Mouse (Mus musculus): ENCODE results near the gene Osbpl8. TPM values are rescaled to one million over a fixed set of nuclear protein-coding genes. Genes with fewer than 3 reads are reported as not detected.

Osbpl8 gene
- total and polyA plus RNA-seq, 2 experiments from 2014 or later: 15.8 to 36.3 TPM

- no peaks in the 10 kb centered on the region for H3K4me1 ChIP-seq (ENCODE audit: insufficient read depth, low read length)
- H3K27ac ChIP-seq: no peak overlapping the region
- H3K4me3 ChIP-seq (ENCODE audit: low read length): no peak overlapping the region
- no peaks in the 10 kb centered on the region for H3K27me3 ChIP-seq (ENCODE audit: insufficient read depth, low read length)
- no peaks in the 10 kb centered on the region for H3K36me3 ChIP-seq (ENCODE audit: insufficient read depth, low read length)
- DNase-seq (ENCODE audit: low spot score): no peak
- H3K9me3 ChIP-seq (ENCODE audit: low read length): no peaks in the 10 kb centered on the region
- WGBS: 81% methylated on average over 6 of the region's 6 CpGs
- no peak overlapping the region for H3K4me2 ChIP-seq (ENCODE audit: low read depth, low read length)
- no peak for TF ChIP-seq CTCF (IDR thresholded peaks at IDR 0.05; ENCODE audit: low read depth)
- H3K9ac ChIP-seq (replicated peaks; ENCODE audit: low read length): no peak overlapping the region
- no peak for ATAC-seq
Observed at GRCm38 (mm10) chr10:111233476-111234130, 69.1 kb downstream of the Osbpl8 start.

DNA sequence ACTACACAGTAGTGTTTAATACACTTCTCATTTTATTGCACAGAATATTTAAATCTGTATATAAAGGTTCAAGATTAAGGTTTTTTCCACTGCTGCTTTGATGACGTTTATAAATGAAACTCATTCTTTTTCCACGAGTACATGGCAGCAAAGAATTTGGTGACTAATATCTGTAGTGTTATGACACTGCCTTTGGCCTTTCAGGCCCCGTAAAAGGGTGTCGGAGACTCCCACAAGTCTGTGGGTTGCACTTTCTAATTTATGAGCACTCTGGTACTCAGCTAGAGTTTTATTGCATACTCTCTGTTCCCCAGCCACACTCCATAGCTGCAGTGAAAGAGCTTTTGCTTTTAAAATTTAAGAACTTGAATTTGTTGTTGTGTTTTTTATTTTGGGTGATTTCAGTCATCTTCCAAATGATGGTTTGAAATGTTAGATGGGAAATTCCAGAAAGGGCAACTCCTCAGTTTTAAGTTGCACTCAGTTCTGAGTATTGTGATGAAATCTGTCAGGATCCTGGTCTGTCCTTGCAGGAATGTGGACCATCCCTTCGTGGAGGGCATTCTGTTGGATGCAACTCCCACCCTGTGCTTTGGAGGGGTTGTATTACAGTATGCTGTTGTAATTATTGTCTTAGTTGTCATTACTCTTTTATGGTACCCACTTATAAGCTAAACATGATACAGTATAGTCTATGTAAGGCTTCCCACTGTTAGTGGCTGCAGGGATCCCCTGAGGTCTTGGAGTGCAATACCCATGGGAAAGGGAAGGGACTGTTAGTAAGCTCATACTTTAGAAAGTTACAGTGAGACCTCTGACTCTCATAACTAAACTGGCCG lies 70.1 kb downstream of the Osbpl8 start:
- Histone ChIP-seq H3K36me3 (ENCODE audit: insufficient read depth, low read length) (no peaks in the 10 kb centered on the region), H3K4me3 (ENCODE audit: low read length) (no peak overlapping the region), H3K27me3 (ENCODE audit: insufficient read depth, low read length) (no peaks in the 10 kb centered on the region), H3K9me3 (ENCODE audit: low read length) (no peaks in the 10 kb centered on the region), H3K27ac (no peak overlapping the region), H3K4me1 (ENCODE audit: insufficient read depth, low read length) (no peaks in the 10 kb centered on the region), H3K4me2 (ENCODE audit: low read depth, low read length) (no peak overlapping the region), H3K9ac (replicated peaks; ENCODE audit: low read length) (no peak overlapping the region)
- 85% methylated on average over 6 of the region's 6 CpGs for WGBS
- no peak for ATAC-seq
- no peak for TF ChIP-seq CTCF (IDR thresholded peaks at IDR 0.05; ENCODE audit: low read depth)
- DNase-seq (ENCODE audit: low spot score): no peak

DNA sequence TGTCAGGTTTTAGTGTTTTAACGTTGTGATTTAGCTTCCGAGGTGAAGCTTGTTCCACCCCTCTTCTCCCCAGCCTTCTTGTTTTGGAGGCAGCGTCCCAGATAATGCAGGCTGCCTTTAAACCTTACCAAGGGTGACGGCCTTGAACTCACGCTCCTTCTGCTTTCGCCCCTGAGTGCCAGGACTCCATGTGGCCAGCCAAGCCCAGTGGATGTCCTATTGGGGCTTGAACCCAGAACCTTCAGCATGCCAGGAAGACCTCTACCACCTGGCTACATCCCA lies 70.7 kb downstream of the Osbpl8 start:
- ATAC-seq (no peak), DNase-seq (ENCODE audit: low spot score) (no peak)
- Histone ChIP-seq H3K36me3 (ENCODE audit: insufficient read depth, low read length) (no peaks in the 10 kb centered on the region), H3K4me3 (ENCODE audit: low read length) (no peak overlapping the region), H3K9me3 (ENCODE audit: low read length) (no peaks in the 10 kb centered on the region), H3K9ac (replicated peaks; ENCODE audit: low read length) (no peak overlapping the region), H3K4me2 (ENCODE audit: low read depth, low read length) (no peak overlapping the region), H3K27ac (no peak overlapping the region), H3K4me1 (ENCODE audit: insufficient read depth, low read length) (no peaks in the 10 kb centered on the region), H3K27me3 (ENCODE audit: insufficient read depth, low read length) (no peaks in the 10 kb centered on the region)
- 98% methylated on average over 6 of the region's 6 CpGs for WGBS
- no peak for TF ChIP-seq CTCF (IDR thresholded peaks at IDR 0.05; ENCODE audit: low read depth)

- Histone ChIP-seq H3K4me2 (ENCODE audit: low read depth, low read length) (no peak overlapping the region), H3K4me3 (ENCODE audit: low read length) (no peak overlapping the region), H3K4me1 (ENCODE audit: insufficient read depth, low read length) (no peaks in the 10 kb centered on the region), H3K36me3 (ENCODE audit: insufficient read depth, low read length) (no peaks in the 10 kb centered on the region), H3K9me3 (ENCODE audit: low read length) (no peaks in the 10 kb centered on the region), H3K9ac (replicated peaks; ENCODE audit: low read length) (no peak overlapping the region), H3K27me3 (ENCODE audit: insufficient read depth, low read length) (no peaks in the 10 kb centered on the region), H3K27ac (no peak overlapping the region)
- WGBS: 91% methylated on average over 5 of the region's 5 CpGs
- ATAC-seq: no peak
- DNase-seq (ENCODE audit: low spot score): no peak
- no peak for TF ChIP-seq CTCF (IDR thresholded peaks at IDR 0.05; ENCODE audit: low read depth)
Observed at GRCm38 (mm10) chr10:111237434-111237833, 72.9 kb downstream of the Osbpl8 start.

- WGBS: 81% methylated on average over 7 of the region's 7 CpGs
- Histone ChIP-seq H3K36me3 (ENCODE audit: insufficient read depth, low read length) (no peaks in the 10 kb centered on the region), H3K4me2 (ENCODE audit: low read depth, low read length) (no peak overlapping the region), H3K4me1 (ENCODE audit: insufficient read depth, low read length) (peaks cover 1% of the 10 kb centered on the region; the same call in 1 of the 2 replicates), H3K4me3 (ENCODE audit: low read length) (no peak overlapping the region), H3K9me3 (ENCODE audit: low read length) (no peaks in the 10 kb centered on the region), H3K9ac (replicated peaks; ENCODE audit: low read length) (no peak overlapping the region), H3K27me3 (ENCODE audit: insufficient read depth, low read length) (no peaks in the 10 kb centered on the region), H3K27ac (no peak overlapping the region)
- ATAC-seq: no peak
- DNase-seq (ENCODE audit: low spot score): no peak
- TF ChIP-seq CTCF (IDR thresholded peaks at IDR 0.05; ENCODE audit: low read depth): no peak
Observed at GRCm38 (mm10) chr10:111242677-111243076, 78.1 kb downstream of the Osbpl8 start.

DNA sequence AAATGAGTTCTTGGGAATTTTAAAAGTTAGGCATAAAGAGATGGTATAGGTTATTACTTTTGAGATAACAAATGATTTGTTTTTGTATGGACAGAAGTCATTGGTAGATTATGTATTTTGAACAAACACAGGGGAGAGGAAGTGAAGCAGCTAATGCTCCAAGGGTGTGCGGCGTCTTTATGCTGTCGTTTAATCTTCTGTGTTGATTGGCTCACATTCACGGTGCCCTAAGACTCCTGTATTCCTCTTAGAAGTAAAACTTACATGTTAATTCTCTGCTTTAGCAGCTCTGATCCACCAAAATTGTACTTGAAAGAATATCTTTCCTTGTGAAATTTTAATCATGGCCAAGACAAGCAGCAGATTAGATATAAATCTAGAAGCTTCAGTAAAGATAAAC lies 83.1 kb downstream of the Osbpl8 start:
- Histone ChIP-seq H3K4me2 (ENCODE audit: low read depth, low read length) (peak overlapping the region; percentile 50), H3K9me3 (ENCODE audit: low read length) (no peaks in the 10 kb centered on the region), H3K36me3 (ENCODE audit: insufficient read depth, low read length) (no peaks in the 10 kb centered on the region), H3K27me3 (ENCODE audit: insufficient read depth, low read length) (no peaks in the 10 kb centered on the region), H3K9ac (replicated peaks; ENCODE audit: low read length) (no peak overlapping the region; the same call in 1 of the 2 replicates), H3K4me1 (ENCODE audit: insufficient read depth, low read length) (peaks cover 5% of the 10 kb centered on the region; the same call in 1 of the 2 replicates), H3K4me3 (ENCODE audit: low read length) (peak overlapping the region; percentile 30), H3K27ac (peak overlapping the region; percentile 63; the same call in 1 of the 2 replicates)
- ATAC-seq: no peak
- DNase-seq (ENCODE audit: low spot score): peak; percentile 20
- WGBS: 27% methylated on average over 4 of the region's 4 CpGs
- no peak for TF ChIP-seq CTCF (IDR thresholded peaks at IDR 0.05; ENCODE audit: low read depth)

- Histone ChIP-seq H3K4me1 (ENCODE audit: insufficient read depth, low read length) (peaks cover 5% of the 10 kb centered on the region; the same call in 1 of the 2 replicates), H3K27ac (peak overlapping the region; percentile 63), H3K9ac (replicated peaks; ENCODE audit: low read length) (peak overlapping the region; percentile 37; the same call in 1 of the 2 replicates), H3K4me3 (ENCODE audit: low read length) (peak overlapping the region; percentile 30), H3K36me3 (ENCODE audit: insufficient read depth, low read length) (no peaks in the 10 kb centered on the region), H3K9me3 (ENCODE audit: low read length) (no peaks in the 10 kb centered on the region), H3K27me3 (ENCODE audit: insufficient read depth, low read length) (no peaks in the 10 kb centered on the region), H3K4me2 (ENCODE audit: low read depth, low read length) (peak overlapping the region; percentile 50)
- WGBS: 30% methylated on average over 6 of the region's 6 CpGs
- ATAC-seq (no peak), DNase-seq (ENCODE audit: low spot score) (peak; percentile 10)
- no peak for TF ChIP-seq CTCF (IDR thresholded peaks at IDR 0.05; ENCODE audit: low read depth)
Observed at GRCm38 (mm10) chr10:111248177-111248576, 83.6 kb downstream of the Osbpl8 start.
